Mouse (Mus musculus) midbrain, embryonic 10.5 days (tissue): ENCODE measurements around the gene Ano4. TPM values are rescaled to one million over a fixed set of nuclear protein-coding genes. Genes with fewer than 3 reads are reported as not detected.

ENCODE experiments used
- DNase-seq: peaks from one replicate; pipeline ENCODE4 v3.0.0-alpha.2; 2017; ENCODE audit warnings: low spot score
- H3K27ac ChIP-seq: fragments of 300-500 bp; sonication (generic); replicated peaks from 2 replicates; pipeline ENCODE4 v1.5.1; 2016; ENCODE audit warnings: mild to moderate bottlenecking
- H3K27me3 ChIP-seq: fragments of 300-500 bp; sonication (generic); 2 replicates; pipeline ENCODE4 v1.6.1; 2016; ENCODE audit warnings: low read depth, mild to moderate bottlenecking; ENCODE audit not compliant: poor library complexity, severe bottlenecking
- H3K36me3 ChIP-seq: fragments of 300-500 bp; sonication (generic); 2 replicates; pipeline ENCODE4 v1.6.1; 2016; ENCODE audit warnings: mild to moderate bottlenecking, moderate library complexity
- H3K4me1 ChIP-seq: fragments of 300-500 bp; sonication (generic); 2 replicates; pipeline ENCODE4 v1.6.1; 2016
- H3K4me3 ChIP-seq: fragments of 300-500 bp; sonication (generic); 2 replicates; pipeline ENCODE4 v1.5.1; 2016; ENCODE audit warnings: mild to moderate bottlenecking, moderate library complexity
- H3K9me3 ChIP-seq: fragments of 300-500 bp; sonication (generic); replicated peaks from 2 replicates; pipeline ENCODE4 v1.6.1; 2016; ENCODE audit warnings: mild to moderate bottlenecking
- WGBS: fragments of 180-500 bp; shearing (Covaris S2); methylation state at CpG from one replicate; pipeline ENCODE4 v1.1.7; 2016; 5-methylcytosine and 5-hydroxymethylcytosine counted together
- polyA plus RNA-seq: library from polyadenylated mRNA; unstranded; fragments of >200 nt; fragmentation: Nextera tagmentation; extraction: Ambion mirVana; gene quantifications from 2 replicates; pipeline ENCODE4 v1.2.1, GENCODE M21; 2016

Gene Ano4
- polyA plus RNA-seq, 1 experiment from 2014 or later = 0.44 TPM

DNA sequence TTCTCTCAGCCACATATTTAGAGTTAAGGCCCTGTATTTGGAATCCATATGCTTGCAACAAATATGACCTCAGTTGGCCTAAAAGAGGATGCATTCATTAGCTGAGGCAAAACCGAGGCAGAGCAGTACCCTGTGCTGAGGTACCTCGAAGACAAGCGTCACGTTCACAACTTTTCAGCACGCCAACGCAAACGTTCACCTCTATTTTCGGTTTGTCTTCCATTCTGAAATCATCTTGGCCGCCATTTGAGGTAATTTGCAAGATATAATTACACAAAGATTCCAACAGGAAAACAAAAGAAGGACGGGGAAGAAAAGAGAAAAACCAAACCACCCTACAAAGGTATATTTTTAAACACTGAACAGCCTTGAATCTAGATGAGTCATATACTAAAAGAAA, 148.1 kb downstream of the Ano4 start:
- no peak for DNase-seq
- 89% methylated on average over 10 of the region's 10 CpGs for WGBS
- Histone ChIP-seq H3K36me3 (no peaks in the 10 kb centered on the region), H3K4me3 (no peak overlapping the region), H3K27ac (no peak overlapping the region), H3K27me3 (no peaks in the 10 kb centered on the region), H3K9me3 (no peaks in the 10 kb centered on the region), H3K4me1 (no peaks in the 10 kb centered on the region)

DNA sequence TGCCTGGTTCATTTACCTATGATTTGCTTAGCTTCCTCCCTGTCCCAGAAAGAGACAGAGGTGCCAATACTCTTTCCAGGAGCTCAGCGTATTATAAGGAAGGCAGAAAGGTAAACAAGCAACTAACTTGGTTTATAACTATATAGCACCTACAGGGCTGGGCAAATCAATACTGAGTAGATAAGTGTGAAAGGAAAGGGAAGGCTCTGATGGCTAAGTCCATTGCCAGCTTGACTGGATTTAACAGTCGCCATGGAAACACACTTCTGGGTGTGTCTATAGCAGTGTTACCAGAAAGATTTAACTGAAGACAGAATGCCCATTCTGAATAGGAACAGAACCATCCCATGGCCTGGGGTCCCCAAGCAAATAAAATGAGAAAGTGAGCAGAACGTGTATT, 149.5 kb downstream of the Ano4 start:
- H3K4me1 ChIP-seq = no peaks in the 10 kb centered on the region
- H3K36me3 ChIP-seq = no peaks in the 10 kb centered on the region
- H3K27me3 ChIP-seq = no peaks in the 10 kb centered on the region
- H3K4me3 ChIP-seq = no peak overlapping the region
- H3K27ac ChIP-seq = no peak overlapping the region
- WGBS = 83% methylated on average over 3 of the region's 3 CpGs
- no peak for DNase-seq
- H3K9me3 ChIP-seq = no peaks in the 10 kb centered on the region

DNA sequence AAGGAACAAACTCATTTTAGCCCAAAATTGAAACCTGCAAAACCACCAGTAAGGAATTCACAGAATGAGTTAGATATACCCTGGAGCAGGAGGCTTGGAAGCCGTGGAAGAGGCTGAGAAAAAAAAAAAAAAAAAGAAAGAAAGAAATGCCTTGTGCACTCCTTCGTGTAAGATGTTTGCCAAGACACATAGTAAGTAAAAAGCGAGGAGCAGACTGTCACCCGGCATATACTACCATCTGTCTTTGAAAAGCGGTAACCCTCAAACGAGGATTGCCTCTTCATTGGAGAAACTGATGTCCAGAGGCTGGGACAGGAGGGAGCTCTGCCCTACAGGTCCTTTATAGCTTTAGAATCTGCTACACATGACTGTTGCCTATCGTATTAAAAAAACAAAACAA, 150.1 kb downstream of the Ano4 start:
- DNase-seq = no peak
- no peaks in the 10 kb centered on the region for H3K36me3 ChIP-seq
- H3K27me3 ChIP-seq = no peaks in the 10 kb centered on the region
- H3K4me3 ChIP-seq = no peak overlapping the region
- H3K9me3 ChIP-seq = no peaks in the 10 kb centered on the region
- 86% methylated on average over 7 of the region's 7 CpGs for WGBS
- no peak overlapping the region for H3K27ac ChIP-seq
- no peaks in the 10 kb centered on the region for H3K4me1 ChIP-seq

- no peak overlapping the region for H3K27ac ChIP-seq
- no peaks in the 10 kb centered on the region for H3K9me3 ChIP-seq
- no peak for DNase-seq
- H3K36me3 ChIP-seq = no peaks in the 10 kb centered on the region
- H3K27me3 ChIP-seq = no peaks in the 10 kb centered on the region
- no peaks in the 10 kb centered on the region for H3K4me1 ChIP-seq
- no peak overlapping the region for H3K4me3 ChIP-seq
- 86% methylated on average over 4 of the region's 4 CpGs for WGBS
Measured at GRCm38 (mm10) chr10:89177921-89178320, 166.6 kb downstream of the Ano4 start.

DNA sequence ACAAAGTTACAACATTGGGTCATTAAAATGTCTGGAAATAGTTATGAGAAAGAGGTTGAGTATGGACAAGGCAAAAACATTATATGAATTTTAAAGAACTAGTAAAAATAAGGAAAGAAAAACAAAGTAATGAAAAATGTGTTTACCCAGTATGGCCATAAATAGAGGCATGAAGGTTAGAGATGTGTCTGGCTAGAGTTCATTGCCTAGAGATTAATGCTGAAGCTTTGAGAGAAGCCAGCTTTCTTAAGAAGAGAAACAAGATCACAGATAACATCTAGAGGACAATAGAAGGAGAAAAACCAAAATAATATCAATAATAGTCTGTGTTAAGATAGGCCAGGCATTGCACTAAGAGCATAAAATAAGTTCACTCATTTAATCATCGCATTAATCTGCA, 180.0 kb downstream of the Ano4 start:
- peaks cover 3% of the 10 kb centered on the region; the same call in 1 of the 2 replicates for H3K9me3 ChIP-seq
- no peaks in the 10 kb centered on the region for H3K36me3 ChIP-seq
- no peak overlapping the region for H3K4me3 ChIP-seq
- no peak overlapping the region for H3K27ac ChIP-seq
- no peaks in the 10 kb centered on the region for H3K4me1 ChIP-seq
- DNase-seq = no peak
- H3K27me3 ChIP-seq = no peaks in the 10 kb centered on the region
- 81% methylated on average over 1 of the region's 1 CpGs for whole genome bisulfite sequencing

- Histone ChIP-seq H3K9me3 (no peaks in the 10 kb centered on the region), H3K27me3 (no peaks in the 10 kb centered on the region), H3K4me1 (no peaks in the 10 kb centered on the region), H3K27ac (no peak overlapping the region), H3K36me3 (no peaks in the 10 kb centered on the region), H3K4me3 (no peak overlapping the region)
- 85% methylated on average over 2 of the region's 2 CpGs for WGBS
- DNase-seq = no peak
Measured at GRCm38 (mm10) chr10:89155502-89155901, 189.1 kb downstream of the Ano4 start.

DNA sequence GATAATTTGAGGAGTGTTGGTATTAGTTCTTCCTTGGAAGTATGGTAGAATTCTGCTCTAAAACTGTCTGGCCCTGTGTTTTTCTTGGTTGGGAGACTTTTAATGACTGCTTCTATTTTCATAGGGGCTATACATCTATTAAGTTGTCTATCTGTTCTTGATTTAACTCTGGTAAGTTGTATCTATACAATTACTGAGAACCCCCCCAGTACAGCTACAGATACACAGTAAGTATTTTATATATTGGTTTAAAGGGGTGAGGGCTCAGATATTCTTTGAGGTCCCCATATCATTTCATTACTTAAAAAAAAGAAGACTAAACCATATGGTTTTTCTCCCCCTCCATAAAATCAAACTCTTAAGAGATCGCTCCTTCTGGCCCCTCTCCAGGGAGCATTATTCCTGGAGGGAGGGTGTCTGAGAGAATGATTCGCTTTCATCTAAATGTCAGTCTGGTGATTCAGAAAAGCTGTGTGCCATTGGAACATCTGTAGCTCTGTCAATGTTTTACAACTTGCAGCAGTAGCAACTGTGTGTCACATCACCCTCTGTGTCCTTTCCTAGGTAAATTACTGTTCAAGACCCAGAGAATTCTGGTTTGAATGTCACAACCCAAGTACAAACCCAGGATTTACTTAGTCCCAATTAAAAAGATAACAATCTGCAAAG, 189.6 kb downstream of the Ano4 start:
- Histone ChIP-seq H3K4me1 (no peaks in the 10 kb centered on the region), H3K9me3 (no peaks in the 10 kb centered on the region), H3K27ac (no peak overlapping the region), H3K4me3 (no peak overlapping the region), H3K36me3 (no peaks in the 10 kb centered on the region), H3K27me3 (no peaks in the 10 kb centered on the region)
- WGBS = 76% methylated on average over 2 of the region's 2 CpGs
- no peak for DNase-seq

GRCm38 (mm10) chr10:89149166-89149565, 195.4 kb downstream of the Ano4 start:
- Histone ChIP-seq H3K4me3 (no peak overlapping the region), H3K27ac (no peak overlapping the region), H3K27me3 (no peaks in the 10 kb centered on the region), H3K4me1 (no peaks in the 10 kb centered on the region), H3K9me3 (no peaks in the 10 kb centered on the region), H3K36me3 (no peaks in the 10 kb centered on the region)
- WGBS = 91% methylated on average over 11 of the region's 11 CpGs
- DNase-seq = no peak

- WGBS = 58% methylated on average over 6 of the region's 6 CpGs
- DNase-seq = no peak
- no peak overlapping the region for H3K4me3 ChIP-seq
Measured at GRCm38 (mm10) chr10:89121391-89121790, 223.2 kb downstream of the Ano4 start.

DNA sequence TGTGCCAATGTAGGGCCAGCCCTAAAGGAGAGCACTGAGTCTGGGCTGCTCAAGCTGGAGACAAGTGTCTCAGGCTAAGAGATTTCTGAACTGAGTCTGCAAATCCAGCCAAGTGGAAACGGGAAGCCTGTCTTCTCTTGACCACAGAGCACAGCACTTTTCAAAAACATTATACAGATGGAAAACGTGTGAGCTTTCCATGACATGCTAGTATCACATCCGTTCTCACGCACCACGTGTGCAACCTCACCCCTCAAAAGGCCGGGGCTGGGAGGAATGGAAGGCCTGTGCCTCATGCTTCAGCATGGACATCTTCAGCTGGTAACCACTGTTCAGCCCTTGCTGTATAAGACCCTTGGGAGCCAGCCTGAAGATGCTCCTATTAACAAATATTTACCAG, 230.2 kb downstream of the Ano4 start:
- WGBS = 87% methylated on average over 6 of the region's 6 CpGs
- no peaks in the 10 kb centered on the region for H3K9me3 ChIP-seq

More at GRCm38 (mm10) chr10:89121391-89121790, 223.2 kb downstream of the Ano4 start:
- no peaks in the 10 kb centered on the region for H3K36me3 ChIP-seq
- no peaks in the 10 kb centered on the region for H3K4me1 ChIP-seq
- H3K27me3 ChIP-seq = no peaks in the 10 kb centered on the region
- H3K27ac ChIP-seq = no peak overlapping the region
- no peaks in the 10 kb centered on the region for H3K9me3 ChIP-seq

DNA sequence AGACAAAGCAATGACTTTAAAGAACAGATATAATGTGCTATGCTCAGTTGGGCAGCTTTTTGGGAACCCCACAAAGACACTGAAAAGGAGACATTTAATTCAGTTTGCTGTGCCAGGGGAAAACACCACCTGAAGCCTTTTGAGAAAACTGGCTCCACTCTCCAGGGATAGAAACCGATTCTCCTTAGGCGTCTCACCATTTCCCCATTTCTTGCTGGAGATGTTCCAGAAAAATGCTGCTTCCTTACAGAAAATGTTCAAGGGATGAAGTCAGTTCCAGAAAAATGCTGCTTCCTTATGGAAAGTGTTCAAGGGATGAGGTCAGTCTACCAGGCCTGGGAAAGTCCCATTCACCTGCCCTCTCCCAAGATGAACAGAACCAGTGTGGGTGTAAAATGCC, 233.1 kb downstream of the Ano4 start:
- Histone ChIP-seq H3K27ac (no peak overlapping the region), H3K27me3 (no peaks in the 10 kb centered on the region), H3K36me3 (no peaks in the 10 kb centered on the region), H3K9me3 (no peaks in the 10 kb centered on the region), H3K4me3 (no peak overlapping the region), H3K4me1 (no peaks in the 10 kb centered on the region)
- WGBS = 87% methylated on average over 2 of the region's 2 CpGs
- DNase-seq = no peak

More for the DNA sequence above, 230.2 kb downstream of the Ano4 start:
- DNase-seq = no peak
- no peak overlapping the region for H3K27ac ChIP-seq
- no peaks in the 10 kb centered on the region for H3K27me3 ChIP-seq
- H3K36me3 ChIP-seq = no peaks in the 10 kb centered on the region
- H3K4me1 ChIP-seq = no peaks in the 10 kb centered on the region
- H3K4me3 ChIP-seq = no peak overlapping the region

- Histone ChIP-seq H3K4me1 (no peaks in the 10 kb centered on the region), H3K27ac (no peak overlapping the region), H3K9me3 (no peaks in the 10 kb centered on the region), H3K27me3 (no peaks in the 10 kb centered on the region), H3K4me3 (no peak overlapping the region), H3K36me3 (no peaks in the 10 kb centered on the region)
- no peak for DNase-seq
- WGBS = 84% methylated on average over 1 of the region's 1 CpGs
Measured at GRCm38 (mm10) chr10:89110917-89111316, 233.6 kb downstream of the Ano4 start.

DNA sequence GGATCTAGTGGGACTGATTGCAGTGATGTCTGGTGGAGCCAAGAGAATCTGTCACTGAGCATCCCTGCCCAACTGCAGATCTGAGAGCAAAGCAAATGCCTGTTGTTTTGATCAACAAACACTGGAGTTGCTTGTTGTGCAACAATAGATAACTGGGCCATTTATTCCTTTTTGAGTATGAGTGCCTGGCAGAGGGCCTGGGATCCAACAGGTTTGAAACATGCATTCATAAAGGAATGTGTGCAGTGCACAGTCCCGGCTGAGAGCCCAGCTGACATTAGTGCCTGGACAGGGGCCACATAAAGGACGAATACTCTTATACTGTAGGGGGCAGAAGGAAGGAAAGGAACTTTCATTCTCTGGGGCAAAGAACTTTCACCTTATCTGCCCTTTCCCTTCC, 241.0 kb downstream of the Ano4 start:
- Histone ChIP-seq H3K4me1 (no peaks in the 10 kb centered on the region), H3K36me3 (no peaks in the 10 kb centered on the region), H3K27me3 (no peaks in the 10 kb centered on the region), H3K9me3 (no peaks in the 10 kb centered on the region), H3K4me3 (no peak overlapping the region), H3K27ac (no peak overlapping the region)
- DNase-seq = no peak
- 88% methylated on average over 2 of the region's 2 CpGs for WGBS

DNA sequence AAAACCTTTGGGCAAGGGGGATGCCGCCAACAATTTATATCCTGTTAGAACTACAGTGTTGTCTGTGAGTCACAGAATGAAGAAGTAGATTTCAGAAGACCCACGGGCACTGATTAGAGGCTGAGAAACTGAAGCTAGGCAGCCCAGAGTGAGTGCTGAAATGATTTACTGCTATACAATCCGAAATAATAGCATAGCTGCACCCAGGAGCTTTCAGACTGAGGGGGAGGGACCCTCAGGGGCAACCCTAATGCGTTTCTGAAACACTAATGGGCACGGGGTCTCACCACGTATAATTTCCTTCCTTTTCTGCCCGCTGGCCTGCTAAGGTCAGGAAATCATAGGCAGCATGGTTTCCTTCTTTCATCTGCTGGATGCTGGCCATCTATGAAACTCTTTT, 242.5 kb downstream of the Ano4 start:
- no peak overlapping the region for H3K4me3 ChIP-seq
- H3K27me3 ChIP-seq = no peaks in the 10 kb centered on the region
- H3K27ac ChIP-seq = no peak overlapping the region
- DNase-seq = no peak
- no peaks in the 10 kb centered on the region for H3K36me3 ChIP-seq
- WGBS = 78% methylated on average over 7 of the region's 7 CpGs
- H3K4me1 ChIP-seq = no peaks in the 10 kb centered on the region
- no peaks in the 10 kb centered on the region for H3K9me3 ChIP-seq
